Mouse (Mus musculus) bone marrow, adult 2 months (tissue): ENCODE measurements around the gene Abcg1.
A peak's percentile ranks its signal among the peaks of the same experiment; 100 is the strongest.

ENCODE experiments used
- CTCF ChIP-seq: fragments of 200-500 bp; IDR thresholded peaks from 2 replicates; pipeline ENCODE4 v1.5.1; 2011; ENCODE audit warnings: low read length, control low read depth; ENCODE audit not compliant: control insufficient read depth, insufficient read depth
- POLR2A ChIP-seq: fragments of 200-500 bp; IDR thresholded peaks from 2 replicates; pipeline ENCODE4 v1.6.1; 2011; ENCODE audit warnings: low read depth, mild to moderate bottlenecking, control low read depth, low read length, borderline replicate concordance; ENCODE audit not compliant: control insufficient read depth

DNA sequence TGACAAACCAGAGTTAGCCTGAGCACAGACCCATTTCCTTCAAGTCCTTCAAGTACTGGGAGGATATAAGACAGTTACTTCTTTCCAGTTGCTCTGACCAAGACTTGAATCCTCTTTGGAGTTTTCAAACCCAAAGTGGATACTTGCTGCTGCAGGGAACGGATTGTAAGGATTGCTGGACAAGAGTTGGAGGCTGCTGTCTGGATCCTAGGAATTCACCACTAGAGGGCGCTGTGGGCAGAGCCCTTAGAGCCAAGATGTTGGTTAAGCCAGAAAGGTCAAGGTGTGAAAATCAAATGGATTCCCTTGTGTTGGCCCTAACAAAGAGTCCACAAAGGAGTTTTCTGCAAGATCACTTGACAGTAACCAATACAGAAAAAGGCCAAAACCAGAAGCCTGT, 38.0 kb upstream of the Abcg1 start:
- TF ChIP-seq POLR2A (no peak), CTCF (peak; percentile 84)
